Mouse (Mus musculus): ENCODE measurements around the gene Ckap5.

The Ckap5 gene

DNA sequence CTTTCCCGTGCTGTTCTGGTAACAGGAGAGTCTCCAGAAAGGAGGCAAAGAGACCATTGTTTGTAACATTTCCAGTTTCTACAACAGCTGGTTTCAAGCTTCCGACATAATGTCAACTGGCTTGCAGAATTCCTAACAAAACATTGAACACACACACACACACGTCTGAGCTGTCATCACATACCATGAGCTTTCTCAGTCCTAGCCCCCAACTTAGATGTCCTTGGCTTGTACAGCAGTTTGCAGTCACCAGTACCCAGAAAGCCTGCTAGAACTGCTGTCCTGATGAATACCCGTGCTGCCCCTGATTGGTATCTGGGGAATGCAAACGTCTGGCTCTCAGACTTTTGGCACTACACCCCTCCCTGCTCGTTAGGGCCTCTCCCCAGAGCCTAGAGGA, 129.3 kb downstream of the Ckap5 start:
- no peak for DNase-seq

- DNase-seq = no peak
Observed at GRCm38 (mm10) chr2:91656774-91657173, 130.2 kb downstream of the Ckap5 start.

- no peak for DNase-seq
Observed at GRCm38 (mm10) chr2:91659657-91660056, 133.1 kb downstream of the Ckap5 start.

DNA sequence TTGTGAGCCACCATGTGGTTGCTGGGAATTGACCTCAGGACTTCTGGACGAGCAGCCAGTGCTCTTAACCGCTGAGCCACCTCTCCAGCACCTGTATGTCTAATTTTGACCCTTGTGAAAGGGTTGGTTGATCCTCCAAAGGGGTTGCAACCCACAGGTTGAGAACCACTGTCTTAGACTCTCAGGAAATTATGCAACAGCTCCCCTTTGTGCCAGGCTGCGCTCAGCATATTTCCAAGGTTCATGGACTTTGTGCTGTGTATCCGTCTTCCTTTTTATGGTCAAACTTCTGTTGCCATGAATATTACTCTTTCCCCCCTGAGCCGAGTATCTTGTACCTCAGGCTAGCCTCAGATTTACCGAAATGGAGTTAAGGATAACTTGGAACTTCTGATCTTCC, 134.4 kb downstream of the Ckap5 start:
- no peak for DNase-seq

GRCm38 (mm10) chr2:91664780-91665179, 138.2 kb downstream of the Ckap5 start:
- DNase-seq = no peak

- DNase-seq = no peak
Observed at GRCm38 (mm10) chr2:91666386-91666910, 139.9 kb downstream of the Ckap5 start.

- DNase-seq = no peak
Observed at GRCm38 (mm10) chr2:91667747-91668146, 141.2 kb downstream of the Ckap5 start.

DNA sequence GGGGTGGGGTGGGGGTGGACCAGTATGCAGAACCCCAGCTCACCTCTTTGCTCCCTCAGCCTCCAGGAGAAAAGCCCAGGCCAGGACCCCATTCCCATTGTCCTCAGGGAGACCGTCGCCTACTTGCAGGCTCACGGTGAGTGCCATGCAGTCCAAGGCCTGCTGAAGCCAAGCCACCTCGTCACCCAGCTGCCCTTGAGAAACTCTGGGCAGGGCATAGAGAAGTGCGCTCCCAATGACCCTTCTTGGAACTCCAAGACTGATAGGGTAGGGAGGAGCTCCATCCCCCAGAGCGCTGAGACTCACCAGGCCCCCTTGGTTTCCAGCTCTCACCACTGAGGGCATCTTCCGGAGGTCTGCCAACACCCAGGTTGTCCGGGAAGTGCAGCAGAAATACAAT, 142.8 kb downstream of the Ckap5 start:
- DNase-seq = no peak

DNA sequence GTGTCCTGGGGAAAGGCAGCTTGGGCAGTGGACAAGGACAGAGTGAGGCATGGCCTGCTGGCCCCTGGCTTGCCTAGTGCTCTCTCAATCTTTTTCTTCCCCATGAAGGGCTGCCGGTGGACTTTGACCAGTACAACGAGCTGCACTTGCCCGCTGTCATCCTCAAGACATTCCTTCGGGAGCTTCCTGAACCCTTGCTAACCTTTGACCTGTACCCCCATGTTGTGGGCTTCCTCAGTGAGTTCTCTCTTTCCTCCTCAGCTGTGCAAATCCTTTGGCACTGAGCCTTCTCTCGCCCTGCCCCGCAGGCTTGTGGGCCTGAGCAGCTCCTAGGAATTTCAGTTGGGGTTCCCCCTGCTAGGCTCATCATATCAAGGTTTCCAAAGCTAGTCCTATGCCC, 143.5 kb downstream of the Ckap5 start:
- DNase-seq = no peak
